Mouse (Mus musculus) hindbrain, embryonic 11.5 days (tissue): ENCODE measurements at regions not wholly inside any gene's neighbourhood (a gene's known extent, or its start where the extent isn't known, plus 50 kb on each side); places are given as distances from the start of the nearest gene placed in this dataset.
"Not testable (repeated sequence)": the region's sequence is repeated elsewhere in the genome, so short reads cannot be mapped to it uniquely, and the experiment has no call there.

ENCODE experiments used
- ATAC-seq: fragments of 200-750 bp; cut with Nextera tagmentation; 2 replicates; pipeline ENCODE4 v1.8.0; 2017; ENCODE audit warnings: mild to moderate bottlenecking, moderate TSS enrichment, moderate library complexity; ENCODE audit not compliant: low FRiP score
- DNase-seq: peaks from one replicate; pipeline ENCODE4 v3.0.0-alpha.2; 2015; ENCODE audit warnings: low spot score
- H3K27ac ChIP-seq: fragments of 300-500 bp; sonication (generic); 2 replicates; pipeline ENCODE4 v1.5.1; 2014; ENCODE audit warnings: mild to moderate bottlenecking, low read depth, low read length
- H3K27me3 ChIP-seq: fragments of 300-500 bp; sonication (generic); 2 replicates; pipeline ENCODE4 v1.6.1; 2014; ENCODE audit warnings: mild to moderate bottlenecking, low read length, moderate library complexity, mixed read lengths; ENCODE audit not compliant: control insufficient read depth, insufficient read depth
- H3K36me3 ChIP-seq: fragments of 300-500 bp; sonication (generic); 2 replicates; pipeline ENCODE4 v1.6.1; 2014; ENCODE audit warnings: mild to moderate bottlenecking, low read length, moderate library complexity, mixed read lengths; ENCODE audit not compliant: control insufficient read depth, insufficient read depth
- H3K4me1 ChIP-seq: fragments of 300-500 bp; sonication (generic); replicated peaks from 2 replicates; pipeline ENCODE4 v1.6.1; 2014; ENCODE audit warnings: low read length, mixed read lengths; ENCODE audit not compliant: control insufficient read depth, insufficient read depth
- H3K4me2 ChIP-seq: fragments of 300-500 bp; sonication (generic); replicated peaks from 2 replicates; pipeline ENCODE4 v1.6.1; 2014; ENCODE audit warnings: mild to moderate bottlenecking, low read depth, low read length
- H3K4me3 ChIP-seq: fragments of 300-500 bp; sonication (generic); 2 replicates; pipeline ENCODE4 v1.5.1; 2014; ENCODE audit warnings: low read depth, low read length
- H3K9ac ChIP-seq: fragments of 300-500 bp; sonication (generic); 2 replicates; pipeline ENCODE4 v1.6.1; 2014; ENCODE audit warnings: low read depth, low read length
- H3K9me3 ChIP-seq: fragments of 300-500 bp; sonication (generic); 2 replicates; pipeline ENCODE4 v1.6.1; 2016; ENCODE audit warnings: low read length; ENCODE audit not compliant: control insufficient read depth
- WGBS: fragments of 180-500 bp; shearing (Covaris S2); extraction: QIAGEN DNeasy Blood & Tissue Kit; methylation state at CpG from one replicate; pipeline ENCODE4 v1.1.7; 2014; 5-methylcytosine and 5-hydroxymethylcytosine counted together

DNA sequence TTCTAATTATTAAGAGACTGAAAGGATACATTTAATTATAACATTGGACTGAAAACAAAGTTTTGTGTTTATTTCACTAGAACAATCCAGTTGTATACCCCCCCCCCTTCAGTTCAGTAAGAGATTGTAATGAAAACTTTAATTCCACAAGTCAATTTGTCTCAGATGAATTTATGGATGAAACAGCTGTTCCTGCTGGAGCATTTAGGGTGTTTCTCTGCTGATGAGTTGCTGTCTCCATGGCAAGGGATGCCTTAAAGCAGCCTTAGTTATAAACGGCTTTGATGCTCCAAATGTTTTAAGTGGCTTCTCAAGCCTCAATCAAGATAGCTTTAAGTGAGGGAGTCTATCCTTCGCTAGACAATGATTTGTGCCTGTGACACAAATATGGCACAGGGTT, 112.1 kb upstream of the Ctso start:
- 87% methylated on average over 2 of the region's 2 CpGs for WGBS
- H3K4me3 ChIP-seq, result no peak overlapping the region
- H3K9me3 ChIP-seq, result no peaks in the 10 kb centered on the region
- no peaks in the 10 kb centered on the region for H3K4me1 ChIP-seq
- no peak overlapping the region for H3K9ac ChIP-seq
- no peak overlapping the region for H3K27ac ChIP-seq
- ATAC-seq (no peak), DNase-seq (no peak)
- no peaks in the 10 kb centered on the region for H3K27me3 ChIP-seq
- no peaks in the 10 kb centered on the region for H3K36me3 ChIP-seq
- H3K4me2 ChIP-seq, result no peak overlapping the region

DNA sequence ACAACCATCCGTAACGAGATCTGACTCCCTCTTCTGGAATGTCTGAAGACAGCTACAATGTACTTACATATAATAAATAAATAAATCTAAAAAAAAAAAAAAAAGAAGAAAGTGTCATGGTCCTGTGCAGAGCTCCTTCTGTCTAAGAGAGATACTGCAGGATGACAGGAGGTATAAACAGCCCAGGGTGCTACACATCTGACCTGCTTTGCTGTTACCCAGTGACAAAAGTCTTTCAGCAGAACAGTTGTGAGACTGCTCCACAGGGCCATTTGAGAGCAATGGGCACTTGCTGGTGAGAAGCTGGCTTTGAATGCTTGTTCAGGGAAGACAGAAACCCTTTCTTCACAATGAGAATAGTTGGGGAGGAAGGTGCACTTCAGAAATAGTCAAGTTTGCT, 102.9 kb upstream of the Ctso start:
- Histone ChIP-seq H3K36me3 (no peaks in the 10 kb centered on the region), H3K27ac (no peak overlapping the region), H3K4me3 (no peak overlapping the region), H3K9ac (no peak overlapping the region), H3K4me2 (no peak overlapping the region), H3K4me1 (no peaks in the 10 kb centered on the region), H3K27me3 (no peaks in the 10 kb centered on the region), H3K9me3 (no peaks in the 10 kb centered on the region)
- ATAC-seq, result no peak
- DNase-seq, result no peak
- WGBS, result no CpG with 5 or more reads among the region's 2 CpGs

DNA sequence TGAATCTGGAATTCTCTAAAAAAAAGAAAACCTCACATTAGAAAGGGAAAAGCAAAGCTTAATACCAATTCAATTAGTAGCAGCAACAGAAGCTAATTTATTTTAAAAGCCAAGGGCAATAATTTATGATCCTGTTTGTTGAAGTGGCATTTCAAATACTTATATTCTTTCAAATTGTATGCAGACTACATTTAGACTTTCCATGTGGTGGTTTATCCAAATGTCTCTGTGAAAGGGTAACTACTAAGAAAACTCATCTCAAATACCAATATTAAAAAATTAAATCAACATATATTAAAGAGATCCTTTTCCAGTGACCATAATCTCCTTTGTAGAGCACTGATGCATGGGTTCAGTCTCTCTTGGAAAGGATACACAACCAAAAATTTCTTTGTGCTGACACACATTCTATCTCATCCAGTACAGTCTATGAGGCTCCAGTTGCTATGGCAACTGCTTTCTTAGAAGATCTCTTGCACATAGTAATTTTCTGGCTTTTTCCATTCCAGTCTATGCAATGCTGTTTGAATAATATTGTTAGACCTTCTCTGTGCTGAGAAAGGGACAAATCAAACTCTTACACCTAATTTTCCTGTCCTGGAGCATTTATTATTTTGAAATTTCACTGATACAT, 102.3 kb upstream of the Ctso start:
- H3K27me3 ChIP-seq, result no peaks in the 10 kb centered on the region
- H3K36me3 ChIP-seq, result no peaks in the 10 kb centered on the region
- H3K9me3 ChIP-seq, result no peaks in the 10 kb centered on the region
- H3K9ac ChIP-seq, result no peak overlapping the region
- H3K4me1 ChIP-seq, result no peaks in the 10 kb centered on the region
- no peak overlapping the region for H3K4me3 ChIP-seq
- no peak overlapping the region for H3K27ac ChIP-seq
- H3K4me2 ChIP-seq, result no peak overlapping the region
- no peak for ATAC-seq
- DNase-seq, result no peak

DNA sequence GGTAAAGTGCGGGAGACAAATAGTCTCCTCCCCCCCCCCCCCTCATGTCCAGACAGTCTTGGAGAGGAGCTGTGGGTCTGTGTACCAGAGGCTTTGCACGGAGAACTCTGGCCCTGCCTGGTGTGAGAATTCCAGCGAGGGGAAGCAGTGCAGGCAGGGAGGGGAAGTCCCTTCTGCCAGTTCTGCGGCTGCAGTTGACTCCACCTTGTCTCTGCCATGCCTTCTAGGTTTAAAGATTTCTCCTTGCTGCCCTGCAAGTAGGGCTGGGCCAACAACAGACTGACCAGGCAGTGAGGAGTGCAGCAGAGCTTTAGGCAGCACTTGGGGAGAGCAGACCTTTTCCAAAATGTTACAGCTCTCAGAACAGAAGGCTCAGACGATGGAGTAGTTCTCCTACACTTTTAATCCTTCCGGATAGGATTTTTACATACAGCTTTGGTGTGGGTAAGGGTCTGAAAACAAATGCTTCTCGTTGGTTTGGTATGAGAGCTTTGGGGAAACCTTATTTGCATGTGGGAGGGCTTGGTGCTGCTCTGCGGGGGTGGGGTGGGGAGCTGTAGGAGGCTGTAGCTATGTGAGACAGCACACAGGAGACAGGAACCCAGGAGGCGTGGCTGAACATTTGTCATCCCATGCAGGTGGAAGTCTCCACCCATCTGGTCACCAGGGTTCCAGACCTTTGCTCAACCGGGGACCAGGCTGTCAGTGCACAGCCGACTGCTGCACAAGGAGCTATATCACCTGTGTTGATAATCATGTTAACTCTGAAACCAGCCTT, 96.8 kb upstream of the Ctso start:
- 12% methylated on average over 11 of the region's 11 CpGs for WGBS
- no peaks in the 10 kb centered on the region for H3K9me3 ChIP-seq
- no peaks in the 10 kb centered on the region for H3K27me3 ChIP-seq
- no peaks in the 10 kb centered on the region for H3K4me1 ChIP-seq
- H3K4me2 ChIP-seq, result peak overlapping the region; percentile 22; the same call in 1 of the 2 replicates
- H3K36me3 ChIP-seq, result no peaks in the 10 kb centered on the region
- no peak overlapping the region for H3K27ac ChIP-seq
- 0 out of 2 replicates have a peak overlapping the region, but pooled peaks have one; percentile 28 for H3K9ac ChIP-seq
- H3K4me3 ChIP-seq, result no peak overlapping the region
- ATAC-seq (peak; percentile 71), DNase-seq (peak; percentile 11)

DNA sequence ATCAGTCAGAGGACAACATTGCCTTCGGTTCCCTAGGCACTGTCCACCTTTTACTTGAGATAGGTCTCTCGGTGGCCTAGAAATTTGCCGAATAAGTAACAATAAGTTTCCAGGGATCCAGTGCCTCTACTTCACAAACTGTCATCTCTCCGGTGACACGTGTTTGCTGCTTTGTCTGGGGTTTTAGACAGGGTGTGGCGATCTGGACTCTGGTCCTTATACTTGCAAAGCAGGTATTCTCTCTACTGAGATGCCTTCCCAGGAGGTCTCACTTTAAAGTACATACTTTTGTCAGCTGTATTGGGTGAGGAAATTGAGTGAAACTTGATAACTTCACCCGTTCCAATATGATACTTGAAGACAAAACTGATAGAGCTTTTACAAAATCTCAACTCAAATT, 95.9 kb upstream of the Ctso start:
- no peak for ATAC-seq
- no peak for DNase-seq
- WGBS, result 83% methylated on average over 7 of the region's 7 CpGs
- H3K4me3 ChIP-seq, result no peak overlapping the region
- H3K9ac ChIP-seq, result no peak overlapping the region
- H3K27ac ChIP-seq, result no peak overlapping the region
- H3K4me1 ChIP-seq, result no peaks in the 10 kb centered on the region
- no peaks in the 10 kb centered on the region for H3K27me3 ChIP-seq
- no peaks in the 10 kb centered on the region for H3K9me3 ChIP-seq
- H3K4me2 ChIP-seq, result no peak overlapping the region
- H3K36me3 ChIP-seq, result no peaks in the 10 kb centered on the region

DNA sequence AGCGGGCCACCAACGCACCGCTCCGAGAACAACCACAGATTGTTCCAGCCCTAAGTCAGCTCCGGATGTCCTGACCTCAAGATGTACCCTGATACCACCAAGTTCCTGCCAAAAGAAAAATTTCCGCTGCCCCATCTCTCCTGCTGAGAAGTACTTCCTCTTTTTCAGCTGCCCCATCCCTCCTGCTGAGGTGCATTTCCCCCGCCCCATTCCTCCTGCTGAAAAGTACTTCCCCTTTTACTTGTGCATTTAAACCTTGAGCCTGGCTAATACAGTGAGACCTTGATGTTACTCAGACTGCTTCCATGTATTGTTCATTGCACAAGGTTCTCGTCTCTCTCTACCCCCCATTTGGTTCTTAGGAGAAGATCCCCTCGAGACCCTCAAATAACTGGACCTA, 94.3 kb upstream of the Ctso start:
- H3K9ac ChIP-seq, H3K36me3 ChIP-seq, ATAC-seq, H3K27ac ChIP-seq, H3K27me3 ChIP-seq, DNase-seq, H3K4me2 ChIP-seq, H3K4me3 ChIP-seq, H3K9me3 ChIP-seq, H3K4me1 ChIP-seq: not testable (repeated sequence)
- WGBS, result 93% methylated on average over 9 of the region's 9 CpGs

DNA sequence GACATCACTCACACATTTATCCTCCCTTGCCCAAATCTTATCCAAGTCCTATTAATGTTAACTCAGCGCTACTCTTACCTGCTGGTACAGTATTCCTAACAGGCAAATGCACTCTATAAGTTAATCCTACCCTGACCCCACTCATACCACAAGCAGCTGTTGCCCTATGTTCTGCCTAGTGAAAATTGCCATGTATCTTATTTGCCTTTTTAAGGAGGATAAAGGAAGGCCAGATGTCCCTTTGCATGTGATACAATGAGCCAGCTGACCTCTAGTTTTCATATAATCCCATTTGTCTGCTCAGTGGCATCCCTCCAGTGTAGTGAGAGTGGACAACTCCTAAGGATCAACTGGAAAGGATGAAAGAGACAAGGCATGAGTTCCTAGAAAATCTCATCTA, 67.9 kb upstream of the Ctso start:
- WGBS, result 89% methylated on average over 1 of the region's 1 CpGs
- H3K4me1 ChIP-seq, result no peaks in the 10 kb centered on the region
- H3K27me3 ChIP-seq, result no peaks in the 10 kb centered on the region
- no peaks in the 10 kb centered on the region for H3K9me3 ChIP-seq
- H3K27ac ChIP-seq, result no peak overlapping the region
- DNase-seq, result no peak
- no peak for ATAC-seq
- no peaks in the 10 kb centered on the region for H3K36me3 ChIP-seq
- H3K4me3 ChIP-seq, result no peak overlapping the region
- no peak overlapping the region for H3K9ac ChIP-seq
- H3K4me2 ChIP-seq, result no peak overlapping the region
